Mouse (Mus musculus): Measurements from ENCODE around the gene Wdfy1. TPM values are rescaled to one million over a fixed set of nuclear protein-coding genes. Genes with fewer than 3 reads are reported as not detected.
A peak's percentile ranks its signal among the peaks of the same experiment; 100 is the strongest.

Gene Wdfy1
- 10 to 100 TPM; 18.6 to 23.0 TPM for total RNA-seq (2021)
- long read RNA-seq, experiment 1, full-length matches to known transcripts: 21 of 25 reads
- long read RNA-seq, experiment 1, partial matches to known transcripts: 2 of 25 reads
- long read RNA-seq, experiment 1, other reads (novel, unspliced or antisense): 2 of 25 reads
- long read RNA-seq, experiment 2, full-length matches to known transcripts: 28 of 35 reads
- long read RNA-seq, experiment 2, partial matches to known transcripts: 2 of 35 reads
- long read RNA-seq, experiment 2, other reads (novel, unspliced or antisense): 5 of 35 reads

GRCm38 (mm10) chr1:79775927-79776458 lies at the start of gene Wdfy1, which contains the start of gene Mrpl44:
Wdfy1 (minus strand) TSS chr1:79776143.
Mrpl44 (plus strand) TSS chr1:79776018.
- intact Hi-C loops (cut with DNase I): no loop called here
- peak; percentile 97 to 99 for DNase-seq

- intact Hi-C loops (cut with DNase I): loop anchor here (5.0 kb wide), 1 partner anchor 33 kb away; no protein-coding TSS in a partner anchor
- peak in 1 of 2 experiments; percentile 15 for DNase-seq
These were observed 48.1 kb upstream of the Wdfy1 start for GRCm38 (mm10) chr1:79823951-79824633.

- intact Hi-C loops (cut with DNase I): loop anchor here (5.0 kb wide), 1 partner anchor 34 kb away; no protein-coding TSS in a partner anchor
These were observed 47.0 kb upstream of the Wdfy1 start for GRCm38 (mm10) chr1:79822806-79823525.

GRCm38 (mm10) chr1:79819296-79819879 lies 43.4 kb upstream of the Wdfy1 start:
- DNase-seq: no peak
- intact Hi-C loops (cut with DNase I): no loop called here

More at GRCm38 (mm10) chr1:79822806-79823525, 47.0 kb upstream of the Wdfy1 start:
- peak; percentile 65 to 78 for DNase-seq

- no peak for DNase-seq
- intact Hi-C loops (cut with DNase I): no loop called here
These were observed 39.5 kb upstream of the Wdfy1 start for GRCm38 (mm10) chr1:79815446-79815845.

- intact Hi-C loops (cut with DNase I): no loop called here
- no peak for DNase-seq
These were observed 33.5 kb upstream of the Wdfy1 start for GRCm38 (mm10) chr1:79809447-79809846.

- intact Hi-C loops (cut with DNase I): no loop called here
- DNase-seq: no peak
These were observed 30.9 kb upstream of the Wdfy1 start for GRCm38 (mm10) chr1:79806865-79807264.

GRCm38 (mm10) chr1:79803614-79804013 lies 27.7 kb upstream of the Wdfy1 start:
- DNase-seq: no peak
- intact Hi-C loops (cut with DNase I): no loop called here

GRCm38 (mm10) chr1:79802858-79803427 lies 27.0 kb upstream of the Wdfy1 start:
- intact Hi-C loops (cut with DNase I): no loop called here
- DNase-seq: no peak

- DNase-seq: no peak
- intact Hi-C loops (cut with DNase I): loop anchor here (10.0 kb wide), 1 partner anchor 198 kb away; no protein-coding TSS in a partner anchor
These were observed 21.1 kb upstream of the Wdfy1 start for GRCm38 (mm10) chr1:79797084-79797483.

- intact Hi-C loops (cut with DNase I): loop anchor here (2.0 to 10.0 kb wide), 4 partner anchors 320 to 726 kb away; no protein-coding TSS in a partner anchor
- DNase-seq: peak; percentile 37 to 50
These were observed 10.5 kb upstream of the Wdfy1 start for GRCm38 (mm10) chr1:79786267-79786927.

- intact Hi-C loops (cut with DNase I): loop anchor here (10.0 kb wide), 1 partner anchor 622 kb away; no protein-coding TSS in a partner anchor
- no peak for DNase-seq
These were observed 6.5 kb upstream of the Wdfy1 start for GRCm38 (mm10) chr1:79782433-79782832.

- intact Hi-C loops (cut with DNase I): no loop called here
- no peak for DNase-seq
These were observed 2.1 kb upstream of the Wdfy1 start for GRCm38 (mm10) chr1:79778011-79778410.

GRCm38 (mm10) chr1:79774164-79774780 lies 1.7 kb downstream of the Wdfy1 start:
- DNase-seq: no peak
- intact Hi-C loops (cut with DNase I): no loop called here

GRCm38 (mm10) chr1:79768231-79768630 lies 7.7 kb downstream of the Wdfy1 start:
- DNase-seq: no peak
- intact Hi-C loops (cut with DNase I): loop anchor here (10.0 kb wide), 1 partner anchor 1113 kb away; the partner anchor contains the start of genes Acsl3 and Utp14b

GRCm38 (mm10) chr1:79764483-79764882 lies 11.5 kb downstream of the Wdfy1 start:
- no peak for DNase-seq
- intact Hi-C loops (cut with DNase I): loop anchor here (5.0 to 10.0 kb wide), 2 partner anchors 52 to 1110 kb away; partner anchors contain the start of genes Acsl3 and Utp14b

- intact Hi-C loops (cut with DNase I): loop anchor here (5.0 to 10.0 kb wide), 2 partner anchors 52 to 1109 kb away; partner anchors contain the start of genes Acsl3 and Utp14b
- DNase-seq: no peak
These were observed 11.9 kb downstream of the Wdfy1 start for GRCm38 (mm10) chr1:79764031-79764430.
